Mouse (Mus musculus) hindlimb bud, embryonic 11.5 days (tissue): ENCODE data around the gene Ush2a.

Experiments used
- DNase-seq: peaks from one replicate; pipeline ENCODE4 v3.0.0-alpha.2; 2012; ENCODE audit warnings: low read depth, low spot score; ENCODE audit errors: extremely low spot score

Ush2a gene

DNA sequence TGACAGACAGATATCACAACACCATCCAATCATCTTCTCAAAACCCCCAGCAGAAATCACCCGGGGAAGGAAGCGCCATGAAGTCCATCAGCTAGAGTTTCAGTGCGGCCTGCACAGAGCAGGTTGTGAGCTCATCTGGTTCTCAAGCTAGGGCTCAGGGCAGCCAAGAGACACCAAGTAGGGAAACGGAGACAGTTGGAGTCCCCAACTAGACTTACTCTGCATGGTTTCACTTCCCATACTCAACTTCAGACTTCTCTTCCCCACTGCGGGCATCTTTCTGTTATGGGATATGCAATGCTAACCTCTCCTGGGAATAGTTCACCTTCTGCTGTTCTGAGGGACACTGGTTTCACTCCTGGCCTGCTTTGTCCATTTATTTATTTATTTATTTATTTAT lies 277.8 kb downstream of the Ush2a start:
- DNase-seq: no peak

DNA sequence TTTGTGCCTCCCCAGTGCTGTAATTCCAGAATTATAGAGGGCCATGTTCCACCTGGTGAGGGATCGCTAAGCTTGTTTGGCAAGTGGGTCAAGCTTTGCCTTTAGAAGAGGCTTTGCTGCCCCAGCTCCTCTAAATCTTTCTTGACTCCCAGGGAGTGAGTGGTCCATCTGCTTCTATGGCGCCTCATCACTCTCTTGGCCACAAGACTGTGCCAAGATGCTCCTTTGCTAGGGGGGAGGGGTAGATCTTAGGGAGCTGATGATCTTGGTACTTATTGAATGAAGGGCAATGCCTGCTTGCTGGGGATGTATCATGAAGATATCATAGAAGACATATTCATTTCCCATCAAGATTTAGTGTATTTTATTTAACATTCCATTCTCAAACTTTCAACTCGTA lies 279.7 kb downstream of the Ush2a start:
- DNase-seq: no peak

DNA sequence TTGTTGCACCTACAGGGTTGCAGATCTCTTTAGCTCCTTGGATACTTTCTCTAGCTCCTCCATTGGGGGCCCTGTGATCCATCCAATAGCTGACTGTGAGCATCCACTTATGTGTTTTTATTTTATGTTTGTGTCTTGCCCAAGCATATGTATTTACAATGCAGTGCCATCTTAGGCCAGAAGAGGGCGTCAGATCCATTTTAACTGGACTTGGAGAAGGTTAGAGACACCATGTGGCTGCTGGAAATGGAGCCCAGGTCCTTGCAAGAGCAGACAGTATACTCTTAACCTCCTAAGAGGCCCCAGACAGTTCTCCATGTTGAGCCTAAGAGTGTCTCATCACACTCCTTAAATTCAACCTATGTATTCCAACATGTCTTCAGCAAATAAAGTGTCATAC lies 281.5 kb downstream of the Ush2a start:
- DNase-seq: no peak

DNA sequence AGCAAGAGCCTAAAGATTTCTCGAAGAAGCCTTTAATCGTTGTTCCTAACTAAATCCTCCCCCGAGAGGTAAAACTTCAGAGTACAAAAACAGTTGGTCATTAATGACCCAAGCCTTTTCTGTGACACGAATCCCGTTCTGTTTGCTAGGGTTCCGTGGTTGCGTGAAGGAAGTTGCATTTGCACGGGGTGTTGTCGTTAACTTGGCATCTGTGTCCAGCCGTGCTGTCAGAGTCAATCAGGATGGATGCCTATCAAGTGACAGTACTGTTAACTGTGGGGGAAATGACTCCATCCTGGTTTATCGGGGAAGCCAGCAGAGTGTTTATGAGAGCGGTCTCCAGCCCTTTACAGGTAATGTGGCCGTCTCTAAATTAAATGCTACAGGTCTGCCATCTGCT lies 287.9 kb downstream of the Ush2a start:
- DNase-seq: peak; percentile 18

DNA sequence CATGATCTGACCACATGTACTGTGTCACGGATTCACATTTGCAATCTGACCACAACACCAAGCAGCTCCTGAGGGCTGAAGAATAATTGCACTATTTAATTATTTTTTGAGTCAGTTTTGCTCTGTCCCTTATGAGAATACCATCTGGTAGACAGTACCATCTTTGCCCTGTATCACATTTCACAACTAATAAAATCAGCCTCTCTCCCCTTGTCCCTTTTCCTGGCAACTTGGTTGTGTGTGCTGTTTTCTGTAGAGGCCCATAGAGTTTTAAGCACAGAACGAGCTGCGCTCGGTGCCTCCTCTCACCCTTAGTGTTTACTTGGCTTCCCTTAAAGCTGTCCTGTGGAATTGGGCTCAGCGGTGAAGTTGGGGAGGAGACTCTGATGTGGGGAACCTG lies 290.0 kb downstream of the Ush2a start:
- DNase-seq: no peak

DNA sequence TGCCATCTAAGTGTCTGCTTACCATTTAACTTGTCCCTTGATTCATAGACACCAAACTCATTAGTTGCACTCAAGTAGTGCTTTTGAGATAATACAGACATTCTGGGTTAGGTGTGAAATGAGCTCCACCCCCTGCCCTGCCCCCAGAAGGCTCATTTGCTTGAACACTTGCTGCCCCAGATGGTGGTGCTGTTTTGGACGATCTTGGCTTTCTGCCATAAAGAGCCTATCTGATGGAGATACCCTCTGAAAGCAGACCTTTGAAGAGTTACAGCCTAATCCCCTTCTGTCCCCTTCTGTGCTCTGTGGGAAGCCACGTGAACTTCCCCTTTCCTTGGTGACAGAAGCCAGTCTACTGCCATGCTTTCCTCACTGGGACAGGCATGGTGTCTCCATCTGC lies 297.1 kb downstream of the Ush2a start:
- DNase-seq: no peak

DNA sequence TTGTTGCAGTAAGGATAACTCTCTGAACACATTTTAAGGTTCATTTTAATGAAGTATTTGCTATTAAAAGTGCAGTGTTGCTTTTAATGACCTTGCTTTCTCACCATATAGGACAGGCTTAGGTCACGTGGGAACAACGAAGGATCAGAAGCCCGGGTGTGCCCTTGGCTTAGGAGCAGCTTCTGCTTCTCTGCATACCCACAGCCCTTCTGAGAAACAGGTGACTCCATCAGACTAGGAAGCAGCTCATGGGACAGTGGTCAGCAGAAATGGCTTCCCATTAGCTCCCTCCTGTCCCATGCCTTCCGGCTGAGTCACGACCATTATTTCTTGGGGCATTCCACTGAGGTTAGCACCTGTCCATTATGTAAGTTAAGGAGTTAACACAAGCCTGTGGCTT lies 304.4 kb downstream of the Ush2a start:
- no peak for DNase-seq

DNA sequence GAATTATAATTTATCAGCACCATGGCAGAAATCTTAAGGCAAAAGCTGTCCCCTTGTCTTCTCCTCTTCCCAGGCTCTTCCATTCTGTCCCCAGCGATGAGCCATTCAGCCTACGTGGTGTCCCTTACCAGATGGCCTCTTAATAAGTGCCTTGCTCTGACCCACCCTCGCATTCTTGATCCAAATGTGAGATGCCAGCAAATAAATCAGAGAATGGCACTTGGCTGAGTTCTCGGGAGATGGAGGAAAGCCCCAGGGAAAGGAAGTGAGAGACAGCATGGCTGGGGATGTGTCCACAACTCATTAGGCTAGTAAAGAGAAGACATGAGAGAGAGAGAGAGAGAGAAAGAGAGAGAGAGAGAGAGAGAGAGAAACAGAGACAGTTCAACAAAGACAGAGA lies 305.7 kb downstream of the Ush2a start:
- DNase-seq: no peak

DNA sequence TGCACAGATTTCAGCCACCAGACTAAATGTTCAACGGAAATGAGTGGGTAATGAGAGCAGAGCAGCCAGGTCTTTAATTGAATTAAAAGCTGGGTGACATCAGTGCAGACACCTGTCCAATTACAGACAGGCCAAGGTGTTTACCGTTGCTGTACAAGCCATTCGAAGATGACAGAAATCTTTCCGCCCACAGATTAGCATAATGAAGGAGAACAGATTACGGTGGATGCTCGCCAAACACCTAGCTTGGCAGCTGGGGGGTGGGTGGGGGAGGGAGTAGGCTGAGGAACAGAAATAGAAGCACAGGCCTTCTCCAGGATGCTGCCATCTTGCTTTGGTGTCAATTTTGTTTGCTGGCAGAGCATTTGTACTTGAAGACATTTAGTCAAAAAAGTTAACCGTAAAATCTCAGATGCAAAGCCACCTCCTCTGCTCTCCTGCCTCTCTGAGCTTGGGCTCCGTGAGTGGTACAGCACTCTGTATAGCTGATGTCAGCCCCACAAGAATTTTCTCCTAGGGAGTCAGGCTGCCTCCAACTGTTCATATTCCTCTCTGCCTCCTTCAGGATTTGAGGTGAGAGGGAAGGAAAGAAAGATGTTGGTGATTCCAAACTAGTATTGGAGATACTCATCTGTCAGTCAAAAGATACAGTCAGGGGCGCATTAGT lies 306.6 kb downstream of the Ush2a start:
- DNase-seq: no peak

DNA sequence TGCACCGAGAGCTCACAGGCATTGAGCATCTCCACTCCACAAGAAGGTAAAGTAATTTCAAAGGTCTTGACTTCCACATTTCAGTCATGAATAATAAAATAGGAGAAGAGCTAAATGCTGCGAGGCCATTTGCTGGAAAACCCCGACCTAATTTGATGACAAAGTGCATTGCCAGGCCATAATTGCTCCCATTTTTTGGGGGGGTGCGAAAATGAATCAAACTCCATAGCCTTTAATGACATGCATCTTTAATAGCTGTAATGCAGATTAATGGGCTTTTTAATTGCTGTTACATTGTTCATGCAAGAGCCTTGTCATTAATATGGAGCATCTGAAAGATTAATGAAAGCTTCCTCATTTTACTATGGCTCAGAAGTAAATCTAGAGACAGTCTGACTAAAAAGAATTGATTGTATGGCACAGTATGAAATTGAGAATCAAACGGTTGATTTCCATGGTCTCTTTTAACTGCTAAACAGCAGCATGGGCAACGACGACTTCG lies 314.5 kb downstream of the Ush2a start:
- DNase-seq: no peak

DNA sequence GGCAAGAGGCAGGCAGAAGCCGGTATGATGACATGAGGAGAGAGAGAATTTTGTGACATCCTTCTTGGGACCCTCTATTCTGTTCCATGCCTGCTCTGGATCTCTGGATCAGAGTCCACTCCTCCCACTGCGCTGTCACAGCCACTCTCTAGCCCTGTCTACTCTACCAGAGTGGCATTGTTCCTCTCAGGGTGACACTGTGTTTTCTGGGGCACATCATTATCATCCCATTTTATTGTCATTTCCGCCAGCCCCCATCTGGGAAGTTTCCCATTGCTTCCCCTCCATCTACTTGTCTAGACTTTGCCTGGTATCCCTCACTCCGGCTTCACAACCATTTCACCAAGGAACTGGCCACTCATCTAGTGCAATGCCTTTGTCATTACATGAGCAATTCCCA lies 315.6 kb downstream of the Ush2a start:
- DNase-seq: no peak

DNA sequence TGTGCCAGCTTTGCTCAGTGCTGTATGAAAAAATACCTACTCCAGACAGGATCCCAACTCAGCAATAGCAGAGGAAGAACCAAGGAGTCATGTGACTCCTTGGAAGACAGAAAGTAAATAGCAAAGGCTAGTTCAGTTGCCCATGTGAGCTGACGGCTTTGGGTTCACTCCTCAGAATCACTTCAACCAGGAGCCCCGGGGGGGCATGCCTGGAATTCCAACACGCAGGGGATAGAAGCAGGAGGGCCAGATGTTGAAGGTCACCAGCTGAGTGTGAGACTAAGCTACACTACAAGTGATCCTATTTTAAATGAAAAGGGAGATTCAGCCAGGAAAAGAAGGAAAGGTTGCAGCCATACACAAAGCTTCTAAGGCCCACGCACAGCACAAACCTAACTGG lies 319.3 kb downstream of the Ush2a start:
- DNase-seq: no peak

DNA sequence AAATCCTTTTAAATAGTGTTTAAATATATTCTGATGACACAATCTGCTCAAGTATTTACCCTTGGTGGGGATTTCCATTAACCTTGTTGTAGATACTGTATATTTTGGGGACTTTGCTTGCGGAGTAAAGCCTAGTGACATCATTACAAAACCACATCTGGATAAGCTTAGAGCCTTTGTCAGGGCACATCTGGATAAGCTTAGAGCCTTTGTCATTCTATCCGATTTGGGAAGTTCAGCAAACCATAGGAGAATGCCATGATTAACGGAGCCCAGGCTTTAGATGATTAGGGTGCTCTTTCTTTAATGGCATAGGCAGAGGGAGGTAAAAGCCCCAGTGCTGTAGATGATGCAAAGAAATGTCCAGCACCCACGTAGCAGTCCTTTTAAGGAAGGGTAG lies 333.4 kb downstream of the Ush2a start:
- no peak for DNase-seq

DNA sequence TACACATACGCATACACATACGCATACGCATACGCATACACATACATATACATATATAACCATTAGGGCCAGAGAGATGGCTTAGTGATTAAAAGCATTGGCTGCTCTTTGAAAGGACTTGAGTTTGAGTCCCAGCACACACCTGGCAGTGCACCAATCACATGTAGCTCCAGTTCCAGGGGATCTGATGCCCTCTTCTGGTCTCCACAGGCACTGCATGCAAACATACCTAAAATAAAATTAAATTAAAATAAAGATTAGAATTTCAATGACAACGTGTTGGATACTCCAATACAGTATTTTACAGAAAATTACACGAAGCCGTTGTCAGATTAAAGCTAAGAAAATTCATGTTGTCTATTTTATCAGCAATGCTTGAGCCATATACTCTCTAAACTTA lies 336.2 kb downstream of the Ush2a start:
- DNase-seq: no peak

DNA sequence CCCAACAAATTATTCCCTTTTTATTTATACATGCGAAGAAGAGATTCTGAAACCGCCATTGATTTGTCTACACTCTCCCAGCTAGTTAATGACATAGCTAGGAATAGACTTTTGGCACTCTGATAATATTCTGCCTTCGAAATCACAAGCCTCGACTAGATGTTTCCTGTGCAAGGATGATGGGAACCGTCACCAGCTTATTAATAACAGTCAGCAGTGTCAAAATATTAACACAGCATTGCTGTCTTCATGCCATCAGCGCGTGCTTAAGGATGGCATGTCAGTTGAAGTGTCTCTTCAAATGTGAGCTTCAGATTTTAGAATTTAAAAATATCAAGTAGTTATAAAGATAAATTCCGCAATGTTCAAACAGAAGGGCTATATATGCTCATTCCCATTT lies 337.3 kb downstream of the Ush2a start:
- DNase-seq: no peak

DNA sequence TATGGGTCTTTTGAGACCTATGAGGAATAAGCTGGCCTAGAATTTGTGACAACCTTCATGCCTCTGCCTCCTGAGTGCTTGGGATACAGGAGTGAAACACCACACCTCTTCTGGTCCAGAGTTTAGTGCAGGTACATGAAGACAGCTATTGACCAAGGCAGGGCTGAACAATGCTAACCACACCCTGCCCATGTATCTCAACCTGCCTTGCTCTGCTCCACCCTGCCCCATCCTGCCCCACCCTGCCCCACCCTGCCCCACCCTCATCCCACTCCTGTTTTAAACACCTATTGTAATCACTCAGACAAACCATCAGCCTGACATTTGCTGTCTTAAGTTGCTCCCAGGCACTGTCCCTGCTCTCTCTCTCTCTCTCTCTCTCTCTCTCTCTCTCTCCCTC lies 344.6 kb downstream of the Ush2a start:
- DNase-seq: no peak

DNA sequence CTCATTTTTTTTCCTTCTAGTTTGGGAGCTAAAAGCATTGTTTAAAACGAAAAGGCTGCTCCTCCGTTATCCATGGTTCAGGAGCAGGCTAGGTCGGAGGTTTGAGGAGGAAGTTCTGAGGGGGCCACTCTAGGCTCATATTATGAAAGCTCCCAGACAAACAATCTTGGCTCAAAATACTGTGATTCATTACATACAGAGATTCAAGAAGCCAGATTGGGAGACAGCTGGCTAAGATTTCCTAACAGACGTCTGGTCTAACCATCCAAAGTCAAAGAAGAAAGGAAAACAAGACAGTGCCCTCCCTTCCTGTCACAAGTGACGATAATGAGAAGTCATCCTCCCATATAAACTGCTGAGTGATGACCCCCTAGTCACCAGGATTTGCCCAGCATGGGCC lies 354.7 kb downstream of the Ush2a start:
- no peak for DNase-seq

DNA sequence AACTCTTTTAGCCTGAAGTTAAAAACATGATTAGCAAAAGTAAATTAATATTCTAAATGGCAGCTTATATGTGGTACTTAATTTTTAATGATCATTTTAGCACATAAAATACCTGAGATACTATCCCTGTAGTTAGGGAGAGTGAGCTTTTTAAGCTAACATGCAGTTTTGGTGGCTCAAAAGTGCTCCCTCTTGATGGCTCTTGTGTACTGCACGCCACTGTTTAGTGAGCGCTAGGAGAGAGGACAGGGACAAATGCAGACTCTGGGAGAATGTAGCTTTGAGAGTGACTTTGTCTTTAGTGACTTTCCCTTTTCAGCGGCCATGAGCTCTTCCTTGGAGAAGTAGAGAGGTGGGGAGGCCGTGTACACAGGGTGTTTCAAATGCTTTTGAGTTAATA lies 371.9 kb downstream of the Ush2a start:
- no peak for DNase-seq

DNA sequence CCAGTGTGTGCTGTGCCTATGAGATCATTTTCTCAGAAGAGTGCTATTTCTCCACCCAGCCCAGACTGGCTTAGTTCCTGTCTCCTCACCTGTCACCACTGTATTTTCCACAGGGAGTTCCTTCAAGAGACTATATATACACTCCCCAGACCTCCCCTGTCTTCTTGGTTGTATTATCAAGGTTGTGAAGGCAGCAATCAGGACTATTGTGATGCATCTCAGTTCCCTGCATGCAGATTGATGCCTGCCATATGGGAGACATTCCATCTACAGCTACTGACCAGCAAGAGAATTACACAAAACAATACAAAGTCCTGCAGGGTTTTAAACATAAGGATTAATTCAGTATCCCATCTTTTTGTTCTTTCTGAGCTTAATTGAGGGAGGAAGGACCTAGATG lies 377.8 kb downstream of the Ush2a start:
- no peak for DNase-seq

DNA sequence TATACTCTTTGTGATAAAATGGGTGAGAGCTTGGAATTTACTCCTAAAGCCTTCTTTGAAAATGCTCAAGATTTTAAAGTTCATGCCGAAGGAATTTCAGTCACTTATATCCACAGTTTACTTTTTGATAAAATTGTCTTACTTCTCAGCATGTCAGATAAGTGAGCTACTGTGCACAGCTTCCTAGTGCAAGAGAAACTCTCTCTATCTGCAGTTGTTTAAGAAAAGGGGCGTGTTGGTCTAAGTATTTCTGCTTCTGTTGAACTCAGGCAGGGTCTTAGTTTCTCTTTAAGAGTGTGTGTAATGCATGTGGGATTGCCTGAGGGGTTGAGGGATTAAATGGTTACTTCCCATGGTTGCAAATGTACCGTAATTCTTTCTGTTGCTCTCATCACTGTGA lies 381.3 kb downstream of the Ush2a start:
- DNase-seq: no peak

DNA sequence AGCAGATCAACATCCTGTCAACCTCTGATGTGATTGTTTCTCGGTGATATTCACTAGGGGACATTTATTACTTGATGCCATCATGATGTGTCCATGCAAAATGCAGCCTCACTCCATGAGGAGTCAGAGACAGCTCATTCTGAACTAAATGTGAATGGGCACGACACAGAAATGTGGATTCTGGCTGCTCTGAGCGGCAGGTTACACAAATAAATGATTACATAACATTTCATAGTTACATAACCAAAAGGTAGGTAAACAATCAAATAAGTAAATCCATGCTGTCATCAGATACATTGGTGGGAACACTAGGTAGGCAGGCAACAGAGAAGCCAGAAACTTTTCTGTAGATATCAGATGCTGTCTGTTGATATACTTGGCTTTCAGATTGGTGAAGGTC lies 391.2 kb downstream of the Ush2a start:
- no peak for DNase-seq

DNA sequence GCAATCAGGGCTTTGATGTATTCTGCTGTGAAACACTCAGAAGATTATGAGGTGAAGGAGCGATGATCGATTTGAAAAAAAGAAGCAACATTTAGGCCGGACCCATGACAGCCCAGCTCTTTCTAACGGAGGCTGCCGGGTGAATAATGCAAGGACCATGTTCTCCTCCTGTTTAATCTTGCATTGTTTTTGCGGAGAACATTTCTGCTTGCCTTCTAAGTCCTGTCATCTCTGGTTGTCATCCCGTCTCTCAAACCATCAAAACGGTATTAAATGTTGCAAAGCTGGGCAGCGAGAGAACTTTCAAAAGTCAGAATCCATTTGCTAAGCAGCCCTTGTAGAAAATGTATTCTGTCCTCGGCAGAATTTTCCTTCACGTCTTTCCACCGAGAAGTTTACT lies 394.3 kb downstream of the Ush2a start:
- DNase-seq: no peak

DNA sequence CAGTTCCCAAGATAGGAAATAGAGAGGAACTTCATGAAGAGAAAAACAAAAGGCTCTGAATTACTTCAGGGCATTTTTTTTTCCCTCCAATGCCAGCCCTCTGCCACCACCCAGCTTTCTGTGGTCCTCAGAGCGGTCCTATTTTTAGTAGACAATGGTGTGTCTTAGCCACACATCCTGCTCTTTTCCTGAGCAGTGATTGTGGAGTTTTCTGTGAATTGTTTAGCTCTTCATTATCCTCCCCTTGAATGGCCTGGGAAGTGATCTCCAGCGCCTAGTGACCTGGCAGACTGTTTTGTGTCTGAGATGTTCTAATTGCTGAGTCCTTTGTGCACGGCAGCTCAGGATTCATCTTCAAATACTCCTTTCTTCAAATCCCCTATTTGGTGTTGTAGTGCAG lies 397.3 kb downstream of the Ush2a start:
- no peak for DNase-seq

DNA sequence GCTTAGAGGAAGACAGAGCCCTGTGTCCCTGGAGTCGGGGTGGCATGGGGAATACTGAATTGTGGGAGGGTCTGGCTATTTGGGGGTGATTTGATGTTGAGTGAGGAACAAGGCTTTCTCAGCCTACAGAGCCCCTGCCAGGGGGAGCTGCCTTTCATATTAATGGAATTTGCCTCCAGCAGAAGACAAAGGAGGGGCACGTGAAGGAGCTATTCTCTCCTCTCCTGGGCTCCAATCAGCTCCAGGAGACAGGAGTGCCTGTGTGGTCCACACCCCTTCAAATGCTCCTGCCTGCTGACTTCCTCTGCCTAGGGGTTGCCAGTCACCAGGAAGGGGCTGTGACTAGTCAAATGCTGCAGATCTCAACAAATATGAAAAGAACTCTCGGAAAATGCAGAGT lies 398.5 kb downstream of the Ush2a start:
- DNase-seq: no peak
